Mouse (Mus musculus): Measurements from ENCODE around the gene Elp5. TPM values are rescaled to one million over a fixed set of nuclear protein-coding genes. Genes with fewer than 3 reads are reported as not detected.

Elp5 gene
- polyA plus RNA-seq, 1 experiment, result not detected

DNA sequence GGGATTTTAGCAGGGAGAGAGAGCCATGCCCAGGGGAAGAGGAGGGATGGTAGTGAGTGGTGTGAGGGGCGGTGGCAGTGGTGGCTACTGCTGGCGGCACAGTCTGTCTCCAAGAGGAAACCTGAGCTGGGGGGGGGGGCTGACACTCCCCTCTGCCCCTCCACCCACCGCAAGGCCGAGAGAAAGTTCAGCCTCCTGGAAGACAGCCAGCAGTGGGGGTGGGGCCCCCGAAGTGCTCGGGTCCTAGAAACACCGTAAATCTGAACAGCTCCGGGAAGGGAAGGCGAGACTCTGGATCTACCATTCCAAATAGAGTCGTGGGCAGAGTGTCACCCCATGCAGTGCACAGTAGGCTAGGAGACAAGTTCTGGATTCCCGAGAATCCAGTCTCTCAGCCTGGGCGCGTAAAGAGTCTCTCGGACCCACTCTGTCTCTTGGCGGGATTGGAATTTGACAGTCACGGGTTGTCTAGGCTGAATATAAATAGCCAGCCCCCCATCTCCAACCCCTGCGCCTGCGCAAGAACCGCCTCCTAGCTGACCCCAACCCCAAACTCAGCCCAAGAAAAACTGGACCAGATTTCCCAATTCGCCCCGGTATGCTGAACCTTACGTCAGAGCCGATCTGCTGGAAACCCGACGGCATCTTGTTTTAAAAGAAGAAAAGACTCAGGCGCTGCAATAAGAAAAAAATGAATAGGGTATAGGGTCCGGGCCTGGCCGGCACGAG is 34.8 kb downstream of the Elp5 start:
- peak overlapping the region; percentile 20; the same call in 1 of the 2 replicates for H3K4me3 ChIP-seq (ENCODE audit: insufficient read depth, low read depth, low read length)
- 9% methylated on average over 29 of the region's 29 CpGs for WGBS
- peaks cover 11% of the 10 kb centered on the region for H3K4me1 ChIP-seq (ENCODE audit: control insufficient read depth, insufficient read depth, low read length)
- TF ChIP-seq POLR2A (IDR thresholded peaks at IDR 0.05; ENCODE audit: insufficient read depth, low read depth, low read length) (no peak), CTCF (IDR thresholded peaks at IDR 0.05; ENCODE audit: insufficient read depth, low read depth, low read length) (no peak)
- H3K27ac ChIP-seq (ENCODE audit: insufficient read depth, low read depth, low read length), result no peak overlapping the region

DNA sequence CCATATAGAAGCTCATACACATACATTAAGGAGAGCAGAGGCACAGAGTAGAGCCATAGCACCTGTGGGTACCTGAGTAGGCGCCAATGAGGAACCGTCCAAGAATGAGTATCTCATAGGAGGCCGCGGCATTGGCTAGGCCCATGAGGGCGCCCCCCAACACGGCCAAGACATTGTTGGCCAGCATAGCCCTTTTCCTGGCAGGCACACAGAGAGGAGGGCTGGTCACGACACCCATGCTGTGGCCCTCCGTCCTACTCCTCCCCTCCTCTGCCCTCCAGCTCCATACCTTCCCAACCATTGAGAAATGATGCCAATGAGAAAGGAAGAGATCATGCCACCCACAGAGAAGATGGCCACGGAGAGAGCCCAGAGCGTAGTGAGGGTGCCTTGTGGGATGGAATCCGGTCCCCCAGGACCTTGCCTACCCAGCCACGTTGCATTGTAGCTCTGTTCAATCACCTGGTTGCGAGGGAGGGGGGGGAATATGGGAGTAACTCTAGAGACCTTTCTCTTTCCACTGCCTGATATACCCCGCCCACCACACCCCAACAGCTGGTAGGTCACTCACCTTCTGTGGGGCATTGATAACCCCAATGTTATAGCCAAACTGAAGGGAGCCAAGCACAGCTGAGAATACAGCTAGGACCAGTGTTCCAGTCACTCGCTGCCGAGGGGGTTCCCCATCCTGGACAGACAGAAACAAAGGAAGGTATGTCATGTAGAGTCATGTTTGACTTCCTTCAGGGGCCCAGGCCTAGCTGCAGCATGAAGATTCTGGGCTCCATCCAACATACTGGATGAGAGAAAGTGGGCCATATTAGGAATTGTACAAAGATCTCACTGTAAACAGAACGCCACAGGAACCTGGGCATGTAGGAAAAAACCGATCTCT is 36.1 kb downstream of the Elp5 start:
- Histone ChIP-seq H3K27ac (ENCODE audit: insufficient read depth, low read depth, low read length) (no peak overlapping the region), H3K4me3 (ENCODE audit: insufficient read depth, low read depth, low read length) (no peak overlapping the region), H3K4me1 (ENCODE audit: control insufficient read depth, insufficient read depth, low read length) (peaks cover 11% of the 10 kb centered on the region)
- 90% methylated on average over 18 of the region's 18 CpGs for WGBS
- no peak for TF ChIP-seq CTCF (IDR thresholded peaks at IDR 0.05; ENCODE audit: insufficient read depth, low read depth, low read length)

DNA sequence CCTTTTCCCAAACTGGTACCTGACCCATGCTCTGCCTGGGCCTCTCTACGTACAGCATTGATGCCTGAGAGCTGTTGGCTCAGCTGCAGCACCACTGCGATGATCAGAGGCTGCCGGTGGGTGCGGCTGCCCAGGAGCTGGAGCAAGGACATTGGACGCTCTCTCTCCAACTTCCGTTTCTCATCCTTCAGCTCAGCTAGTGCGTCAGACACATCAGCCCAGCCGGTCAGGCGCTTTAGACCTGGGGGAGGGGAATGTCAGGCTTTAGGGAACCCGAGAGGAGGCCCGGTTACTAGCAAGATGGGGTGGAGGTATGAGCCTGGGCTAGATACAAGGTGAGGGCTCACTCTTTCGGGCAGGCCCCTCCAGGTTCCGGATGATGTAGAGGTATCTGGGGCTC is 37.1 kb downstream of the Elp5 start:
- TF ChIP-seq POLR2A (IDR thresholded peaks at IDR 0.05; ENCODE audit: insufficient read depth, low read depth, low read length), result no peak
- WGBS, result 92% methylated on average over 13 of the region's 13 CpGs
- Histone ChIP-seq H3K4me1 (ENCODE audit: control insufficient read depth, insufficient read depth, low read length) (peaks cover 11% of the 10 kb centered on the region), H3K4me3 (ENCODE audit: insufficient read depth, low read depth, low read length) (no peak overlapping the region), H3K27ac (ENCODE audit: insufficient read depth, low read depth, low read length) (no peak overlapping the region)

DNA sequence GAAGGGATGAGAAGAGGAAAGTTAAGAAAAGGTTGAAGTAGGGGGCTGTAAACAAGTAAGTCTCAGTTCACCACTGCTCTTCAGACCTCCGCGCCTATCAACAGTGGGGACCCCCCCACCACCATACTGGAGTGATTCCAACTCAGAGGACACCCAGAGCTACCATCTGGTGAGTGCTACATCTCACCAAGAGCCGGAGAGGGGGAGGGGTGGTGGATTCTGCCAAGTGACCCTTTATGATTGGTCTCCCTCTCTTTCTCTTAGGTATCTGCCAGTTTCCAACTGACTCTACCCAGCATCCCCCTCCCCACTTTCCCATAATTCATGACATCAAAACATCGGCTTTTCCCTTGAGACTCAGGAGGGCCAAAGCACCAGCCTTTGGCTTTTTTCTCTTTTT is 41.4 kb downstream of the Elp5 start:
- TF ChIP-seq CTCF (IDR thresholded peaks at IDR 0.05; ENCODE audit: insufficient read depth, low read depth, low read length) (no peak), POLR2A (IDR thresholded peaks at IDR 0.05; ENCODE audit: insufficient read depth, low read depth, low read length) (no peak)
- WGBS, result 80% methylated on average over 4 of the region's 4 CpGs
- no peak overlapping the region for H3K27ac ChIP-seq (ENCODE audit: insufficient read depth, low read depth, low read length)

DNA sequence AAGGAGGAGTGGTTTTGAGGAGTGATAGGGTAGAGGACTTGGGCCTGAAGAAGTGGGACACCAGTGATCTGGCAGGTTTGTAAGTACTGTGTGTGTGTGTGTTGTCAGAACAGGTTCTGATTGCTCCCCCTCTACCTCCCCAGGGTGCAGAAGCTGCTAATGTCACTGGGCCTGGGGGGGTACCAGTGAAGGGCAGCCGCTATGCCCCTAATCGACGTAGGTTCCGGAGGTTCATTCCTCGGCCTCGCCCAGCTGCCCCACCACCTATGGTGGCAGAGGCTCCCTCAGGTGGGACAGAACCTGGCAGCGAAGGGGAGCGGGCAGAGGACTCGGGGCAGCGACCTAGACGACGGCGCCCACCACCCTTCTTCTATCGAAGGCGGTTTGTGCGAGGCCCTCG is 42.6 kb downstream of the Elp5 start:
- no peak for TF ChIP-seq POLR2A (IDR thresholded peaks at IDR 0.05; ENCODE audit: insufficient read depth, low read depth, low read length)
- TF ChIP-seq CTCF (IDR thresholded peaks at IDR 0.05; ENCODE audit: insufficient read depth, low read depth, low read length), result no peak
- no peak overlapping the region for H3K27ac ChIP-seq (ENCODE audit: insufficient read depth, low read depth, low read length)
- 95% methylated on average over 17 of the region's 17 CpGs for WGBS
- no peak overlapping the region for H3K4me3 ChIP-seq (ENCODE audit: insufficient read depth, low read depth, low read length)
- peaks cover 15% of the 10 kb centered on the region for H3K4me1 ChIP-seq (ENCODE audit: control insufficient read depth, insufficient read depth, low read length)

More for the DNA sequence above, 41.4 kb downstream of the Elp5 start:
- Histone ChIP-seq H3K4me1 (ENCODE audit: control insufficient read depth, insufficient read depth, low read length) (peaks cover 6% of the 10 kb centered on the region), H3K4me3 (ENCODE audit: insufficient read depth, low read depth, low read length) (no peak overlapping the region)

DNA sequence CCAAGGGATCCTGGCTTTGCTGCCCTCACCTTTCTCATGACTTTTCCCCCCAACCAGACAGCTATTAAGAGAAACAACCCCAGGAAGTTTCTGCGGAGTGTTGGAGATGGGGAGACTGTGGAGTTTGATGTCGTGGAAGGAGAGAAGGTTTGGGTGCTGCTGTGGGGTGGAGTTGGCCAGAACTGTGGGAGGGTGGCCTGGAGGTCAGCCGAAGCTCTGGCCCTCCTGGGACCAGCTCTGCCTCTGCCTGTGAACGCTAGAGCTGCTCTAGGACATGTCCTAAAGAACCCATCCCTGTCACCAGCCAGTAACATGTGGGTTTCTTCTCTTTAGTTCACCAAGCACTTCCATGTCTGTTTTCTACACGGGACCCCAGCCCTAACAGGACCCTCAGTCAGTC is 43.1 kb downstream of the Elp5 start:
- Histone ChIP-seq H3K4me3 (ENCODE audit: insufficient read depth, low read depth, low read length) (no peak overlapping the region), H3K4me1 (ENCODE audit: control insufficient read depth, insufficient read depth, low read length) (peaks cover 17% of the 10 kb centered on the region), H3K27ac (ENCODE audit: insufficient read depth, low read depth, low read length) (no peak overlapping the region)
- 76% methylated on average over 5 of the region's 5 CpGs for WGBS
- TF ChIP-seq POLR2A (IDR thresholded peaks at IDR 0.05; ENCODE audit: insufficient read depth, low read depth, low read length) (no peak), CTCF (IDR thresholded peaks at IDR 0.05; ENCODE audit: insufficient read depth, low read depth, low read length) (no peak)

- WGBS, result 49% methylated on average over 9 of the region's 9 CpGs
- TF ChIP-seq POLR2A (IDR thresholded peaks at IDR 0.05; ENCODE audit: insufficient read depth, low read depth, low read length), result no peak
- TF ChIP-seq CTCF (IDR thresholded peaks at IDR 0.05; ENCODE audit: insufficient read depth, low read depth, low read length), result no peak
- H3K4me3 ChIP-seq (ENCODE audit: insufficient read depth, low read depth, low read length), result no peak overlapping the region
- H3K27ac ChIP-seq (ENCODE audit: insufficient read depth, low read depth, low read length), result no peak overlapping the region
- peaks cover 17% of the 10 kb centered on the region for H3K4me1 ChIP-seq (ENCODE audit: control insufficient read depth, insufficient read depth, low read length)
Measured at GRCm38 (mm10) chr11:69938401-69938979, 43.8 kb downstream of the Elp5 start.

- Histone ChIP-seq H3K27ac (ENCODE audit: insufficient read depth, low read depth, low read length) (no peak overlapping the region), H3K4me1 (ENCODE audit: control insufficient read depth, insufficient read depth, low read length) (peaks cover 17% of the 10 kb centered on the region), H3K4me3 (ENCODE audit: insufficient read depth, low read depth, low read length) (no peak overlapping the region)
- WGBS, result 77% methylated on average over 5 of the region's 5 CpGs
- TF ChIP-seq POLR2A (IDR thresholded peaks at IDR 0.05; ENCODE audit: insufficient read depth, low read depth, low read length), result no peak
- TF ChIP-seq CTCF (IDR thresholded peaks at IDR 0.05; ENCODE audit: insufficient read depth, low read depth, low read length), result no peak
Measured at GRCm38 (mm10) chr11:69937834-69938233, 44.5 kb downstream of the Elp5 start.

- Histone ChIP-seq H3K27ac (ENCODE audit: insufficient read depth, low read depth, low read length) (no peak overlapping the region), H3K4me1 (ENCODE audit: control insufficient read depth, insufficient read depth, low read length) (peaks cover 17% of the 10 kb centered on the region), H3K4me3 (ENCODE audit: insufficient read depth, low read depth, low read length) (no peak overlapping the region)
- 41% methylated on average over 4 of the region's 4 CpGs for WGBS
- TF ChIP-seq POLR2A (IDR thresholded peaks at IDR 0.05; ENCODE audit: insufficient read depth, low read depth, low read length) (no peak), CTCF (IDR thresholded peaks at IDR 0.05; ENCODE audit: insufficient read depth, low read depth, low read length) (no peak)
Measured at GRCm38 (mm10) chr11:69937385-69937784, 44.9 kb downstream of the Elp5 start.
